Mouse (Mus musculus) cerebellum, adult 2 months (tissue): ENCODE data around the gene Spns2.

Experiments
- CTCF ChIP-seq: fragments of 200-500 bp; IDR thresholded peaks from 2 replicates; pipeline ENCODE4 v1.5.1; 2011; ENCODE audit warnings: low read depth, mild to moderate bottlenecking, control low read depth, low read length, moderate library complexity, borderline replicate concordance; ENCODE audit not compliant: insufficient read depth
- POLR2A ChIP-seq: fragments of 200-500 bp; IDR thresholded peaks from 2 replicates; pipeline ENCODE4 v1.6.1; 2011; ENCODE audit warnings: low read length, control low read depth, borderline replicate concordance; ENCODE audit not compliant: insufficient read depth

DNA sequence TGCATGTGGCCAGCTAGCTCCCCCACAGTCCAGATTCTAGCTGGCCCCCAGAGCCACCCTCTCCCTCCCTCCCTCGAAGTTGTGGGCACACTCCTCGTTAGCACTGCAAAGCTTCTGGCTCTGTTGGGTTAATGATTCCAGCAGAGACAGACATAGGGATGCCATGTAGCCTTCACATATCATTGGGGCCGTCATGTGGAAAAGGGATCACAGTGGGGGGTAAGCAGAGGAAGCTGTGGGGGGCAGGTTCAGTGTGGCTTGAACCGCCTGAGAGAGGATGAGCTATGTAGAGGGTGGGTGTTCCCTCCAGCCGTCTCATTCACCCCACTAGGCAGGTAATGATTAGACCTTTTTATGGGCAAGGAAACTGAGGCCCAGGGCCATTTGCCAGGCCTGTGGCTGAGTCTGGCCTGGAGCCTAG is 13.8 kb upstream of the Spns2 start:
- TF ChIP-seq POLR2A (no peak), CTCF (no peak)
